Mouse (Mus musculus) kidney, adult 2 months (tissue): Measurements from ENCODE around the gene Fig4. TPM values are rescaled to one million over a fixed set of nuclear protein-coding genes. Genes with fewer than 3 reads are reported as not detected.

Experiments
- DNase-seq: peaks from one replicate; pipeline ENCODE4 v3.0.0; 2021
- H3K27ac ChIP-seq: fragments of 200-500 bp; 2 replicates; pipeline ENCODE4 v1.5.1; 2012; ENCODE audit warnings: low read depth, low read length, control low read depth, inconsistent platforms; ENCODE audit not compliant: insufficient read depth
- H3K27me3 ChIP-seq: fragments of 200-500 bp; replicated peaks from 2 replicates; pipeline ENCODE4 v1.6.1; 2012; ENCODE audit warnings: mild to moderate bottlenecking, moderate library complexity, low read length, inconsistent platforms; ENCODE audit not compliant: control insufficient read depth, insufficient read depth
- H3K36me3 ChIP-seq: fragments of 200-500 bp; 2 replicates; pipeline ENCODE4 v1.6.1; 2012; ENCODE audit warnings: mild to moderate bottlenecking, moderate library complexity, low read length, inconsistent platforms; ENCODE audit not compliant: control insufficient read depth, insufficient read depth
- H3K4me1 ChIP-seq: fragments of 200-500 bp; 2 replicates; pipeline ENCODE4 v1.6.1; 2011; ENCODE audit warnings: low read length; ENCODE audit not compliant: control insufficient read depth, insufficient read depth
- H3K4me3 ChIP-seq: fragments of 200-500 bp; 2 replicates; pipeline ENCODE4 v1.5.1; 2011; ENCODE audit warnings: mild to moderate bottlenecking, low read depth, low read length, control low read depth; ENCODE audit not compliant: insufficient read depth
- CTCF ChIP-seq: fragments of 200-500 bp; conservative IDR thresholded peaks from 2 replicates; pipeline ENCODE4 v1.5.1; 2011; ENCODE audit warnings: low read depth, mild to moderate bottlenecking, control low read depth, low read length, moderate library complexity, mixed read lengths; ENCODE audit not compliant: insufficient read depth, insufficient read length
- POLR2A ChIP-seq: fragments of 200-500 bp; IDR thresholded peaks from one replicate; pipeline ENCODE4 v1.6.1; 2011; ENCODE audit warnings: low read depth, low read length, control low read depth
- WGBS: fragments of 180-500 bp; shearing (Covaris S2); methylation state at CpG from one replicate; pipeline ENCODE4 v1.1.7; 2018; 5-methylcytosine and 5-hydroxymethylcytosine counted together
- polyA plus RNA-seq: library from polyadenylated mRNA; depleted of rRNA; stranded (reverse); fragments of >200 nt; gene quantifications from 2 replicates; pipeline ENCODE4 v1.2.3, GENCODE M21; 2012

Fig4 gene
- polyA plus RNA-seq, 1 experiment, result 13.4 TPM

DNA sequence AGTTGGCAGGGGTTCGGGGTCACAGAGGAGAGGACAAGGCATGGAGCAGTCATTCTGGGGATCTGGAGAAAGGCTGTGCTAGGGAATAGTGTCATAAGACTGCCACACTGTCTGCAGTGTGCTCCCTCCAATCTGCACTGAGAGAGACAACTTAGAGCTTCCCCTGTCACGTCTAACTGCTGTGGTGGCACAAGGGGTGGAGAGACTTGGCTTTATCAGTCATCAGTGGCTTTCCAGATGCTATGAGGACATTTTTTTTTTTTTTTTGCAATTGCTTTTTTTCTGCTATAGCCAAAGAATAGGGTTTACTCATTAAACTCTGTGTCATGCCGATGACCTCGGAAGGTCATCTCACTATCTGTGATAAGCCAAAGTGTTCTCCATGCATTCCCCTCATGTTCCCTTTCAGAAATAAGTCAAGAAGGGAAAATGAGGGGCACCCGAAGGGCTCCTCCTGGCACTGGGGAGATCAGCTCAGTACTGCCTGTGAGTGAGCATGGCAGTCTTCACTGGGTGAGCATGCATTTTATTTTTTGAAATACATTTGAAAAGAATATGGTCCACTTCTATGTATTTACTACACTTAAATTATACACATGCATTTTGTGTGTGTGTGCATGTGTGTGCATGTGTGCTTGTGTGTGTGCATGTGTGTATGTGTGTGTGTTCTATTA is 55.1 kb downstream of the Fig4 start:
- H3K27me3 ChIP-seq, result no peaks in the 10 kb centered on the region
- no peaks in the 10 kb centered on the region; the same call in 1 of the 2 replicates for H3K36me3 ChIP-seq
- no peak overlapping the region for H3K4me3 ChIP-seq
- TF ChIP-seq POLR2A (no peak), CTCF (no peak)
- H3K27ac ChIP-seq, result no peak overlapping the region
- H3K4me1 ChIP-seq, result no peaks in the 10 kb centered on the region
- no peak for DNase-seq
- 94% methylated on average over 5 of the region's 5 CpGs for WGBS

DNA sequence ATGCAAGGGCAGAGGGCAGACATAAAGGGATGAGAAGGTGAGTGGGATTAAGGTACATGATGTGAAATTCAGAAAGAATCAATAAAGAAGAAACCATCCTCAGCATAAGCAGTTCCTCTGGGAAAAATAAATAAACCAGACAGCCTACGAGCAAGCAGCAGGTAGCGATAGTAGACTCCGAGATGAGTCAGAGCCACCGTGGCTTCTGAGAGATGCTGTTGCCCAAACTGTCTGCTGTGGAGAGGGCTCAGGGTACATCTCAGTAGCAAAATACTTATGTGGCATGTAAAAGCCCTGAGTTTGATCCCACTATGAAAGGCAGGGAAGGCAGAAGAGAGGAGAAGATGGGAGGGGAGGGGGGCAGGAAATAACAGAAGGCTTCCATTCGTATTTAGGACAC is 56.9 kb downstream of the Fig4 start:
- H3K4me3 ChIP-seq, result no peak overlapping the region
- H3K4me1 ChIP-seq, result no peaks in the 10 kb centered on the region
- no peak for TF ChIP-seq POLR2A
- TF ChIP-seq CTCF, result no peak
- WGBS, result 86% methylated on average over 5 of the region's 5 CpGs
- DNase-seq, result no peak
- H3K36me3 ChIP-seq, result no peaks in the 10 kb centered on the region; the same call in 1 of the 2 replicates
- no peak overlapping the region for H3K27ac ChIP-seq
- no peaks in the 10 kb centered on the region for H3K27me3 ChIP-seq

DNA sequence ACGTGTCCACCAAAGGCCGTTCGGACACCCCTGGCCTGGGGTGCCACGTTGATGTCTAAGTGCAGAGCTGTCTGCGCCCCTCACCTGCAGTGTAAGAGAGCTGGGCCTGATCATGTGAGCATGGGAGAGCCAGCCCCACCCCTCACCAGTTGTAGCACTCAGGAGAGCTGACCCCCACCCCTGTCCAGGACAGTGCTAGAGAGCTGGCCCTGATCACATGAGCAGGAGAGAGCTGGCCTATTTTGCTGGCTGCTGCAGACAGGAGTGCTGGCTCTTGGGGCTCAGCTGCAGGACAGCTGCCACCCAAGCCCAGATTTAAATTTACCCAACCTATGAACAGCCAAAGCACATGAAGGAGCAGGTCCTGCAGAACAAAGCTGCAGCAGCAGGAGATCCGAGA is 57.6 kb downstream of the Fig4 start:
- TF ChIP-seq POLR2A (no peak), CTCF (no peak)
- Histone ChIP-seq H3K4me3 (no peak overlapping the region), H3K27me3 (no peaks in the 10 kb centered on the region), H3K36me3 (no peaks in the 10 kb centered on the region; the same call in 1 of the 2 replicates), H3K27ac (no peak overlapping the region), H3K4me1 (no peaks in the 10 kb centered on the region)
- no peak for DNase-seq
- 92% methylated on average over 6 of the region's 6 CpGs for WGBS

DNA sequence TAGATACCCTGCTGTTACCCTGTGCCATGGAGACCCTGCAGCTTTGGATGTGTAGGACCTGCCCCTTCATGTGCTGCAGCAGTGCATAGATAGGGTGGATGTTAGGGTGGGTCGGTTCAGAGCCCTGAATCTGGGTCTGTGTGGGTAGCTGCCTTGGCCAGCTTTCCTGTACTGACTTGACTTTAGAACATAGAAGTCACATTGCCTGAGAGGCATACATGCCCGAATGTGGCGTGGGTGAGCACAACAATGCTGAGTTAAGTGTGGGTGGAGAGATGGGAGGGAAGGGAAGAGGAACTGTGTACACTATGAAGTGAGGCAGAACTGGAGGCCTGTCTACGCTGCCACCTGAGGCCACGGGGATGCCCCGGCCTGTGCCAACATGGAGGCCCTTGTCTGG is 58.0 kb downstream of the Fig4 start:
- TF ChIP-seq CTCF, result no peak
- no peak for TF ChIP-seq POLR2A

DNA sequence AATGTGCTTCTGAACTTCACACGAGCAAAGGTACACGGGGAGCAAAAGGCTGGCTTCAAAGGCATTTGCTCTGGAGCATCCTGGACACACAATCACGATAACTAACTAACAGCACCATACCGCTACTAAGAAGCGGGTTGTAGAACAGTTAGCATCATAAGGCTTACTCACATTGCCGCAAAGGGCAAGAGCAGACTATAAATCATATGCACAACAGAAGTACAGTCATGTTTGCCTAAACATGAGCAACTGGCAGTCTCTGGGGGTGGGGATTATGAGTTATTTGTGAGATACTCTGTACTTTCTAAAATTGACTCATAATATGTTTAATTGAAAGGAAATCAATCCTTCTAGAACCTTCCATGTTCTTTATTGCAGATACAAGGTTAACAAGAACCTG is 59.1 kb downstream of the Fig4 start:
- 91% methylated on average over 6 of the region's 6 CpGs for WGBS
- no peaks in the 10 kb centered on the region for H3K27me3 ChIP-seq
- no peaks in the 10 kb centered on the region for H3K36me3 ChIP-seq
- H3K4me3 ChIP-seq, result no peak overlapping the region
- TF ChIP-seq CTCF (no peak), POLR2A (no peak)
- H3K27ac ChIP-seq, result no peak overlapping the region
- DNase-seq, result no peak
- no peaks in the 10 kb centered on the region for H3K4me1 ChIP-seq

More for the DNA sequence above, 58.0 kb downstream of the Fig4 start:
- no peak overlapping the region for H3K4me3 ChIP-seq
- WGBS, result 91% methylated on average over 6 of the region's 6 CpGs
- DNase-seq, result no peak
- H3K4me1 ChIP-seq, result no peaks in the 10 kb centered on the region
- H3K27ac ChIP-seq, result no peak overlapping the region
- no peaks in the 10 kb centered on the region for H3K36me3 ChIP-seq
- H3K27me3 ChIP-seq, result no peaks in the 10 kb centered on the region

GRCm38 (mm10) chr10:41241558-41242242 is 61.4 kb downstream of the Fig4 start:
- Histone ChIP-seq H3K4me3 (no peak overlapping the region), H3K27me3 (no peaks in the 10 kb centered on the region), H3K4me1 (no peaks in the 10 kb centered on the region), H3K36me3 (no peaks in the 10 kb centered on the region), H3K27ac (no peak overlapping the region)
- no peak for DNase-seq
- 76% methylated on average over 6 of the region's 6 CpGs for WGBS
- TF ChIP-seq POLR2A (no peak), CTCF (no peak)

GRCm38 (mm10) chr10:41241080-41241479 is 62.0 kb downstream of the Fig4 start:
- 50% methylated on average over 7 of the region's 7 CpGs for WGBS
- no peak for DNase-seq
- no peaks in the 10 kb centered on the region for H3K36me3 ChIP-seq
- H3K27me3 ChIP-seq, result no peaks in the 10 kb centered on the region
- TF ChIP-seq POLR2A (no peak), CTCF (no peak)
- no peaks in the 10 kb centered on the region for H3K4me1 ChIP-seq
- no peak overlapping the region for H3K4me3 ChIP-seq
- no peak overlapping the region for H3K27ac ChIP-seq
